Mouse (Mus musculus) midbrain, embryonic 10.5 days (tissue): ENCODE results near the gene Pabpc4. TPM values are rescaled to one million over a fixed set of nuclear protein-coding genes. Genes with fewer than 3 reads are reported as not detected.
"Not testable (repeated sequence)": the region's sequence is repeated elsewhere in the genome, so short reads cannot be mapped to it uniquely, and the experiment has no call there.

Experiments
- DNase-seq: peaks from one replicate; pipeline ENCODE4 v3.0.0-alpha.2; 2017; ENCODE audit warnings: low spot score
- H3K27ac ChIP-seq: fragments of 300-500 bp; sonication (generic); replicated peaks from 2 replicates; pipeline ENCODE4 v1.5.1; 2016; ENCODE audit warnings: mild to moderate bottlenecking
- H3K27me3 ChIP-seq: fragments of 300-500 bp; sonication (generic); 2 replicates; pipeline ENCODE4 v1.6.1; 2016; ENCODE audit warnings: low read depth, mild to moderate bottlenecking; ENCODE audit not compliant: poor library complexity, severe bottlenecking
- H3K36me3 ChIP-seq: fragments of 300-500 bp; sonication (generic); 2 replicates; pipeline ENCODE4 v1.6.1; 2016; ENCODE audit warnings: mild to moderate bottlenecking, moderate library complexity
- H3K4me1 ChIP-seq: fragments of 300-500 bp; sonication (generic); 2 replicates; pipeline ENCODE4 v1.6.1; 2016
- H3K4me3 ChIP-seq: fragments of 300-500 bp; sonication (generic); 2 replicates; pipeline ENCODE4 v1.5.1; 2016; ENCODE audit warnings: mild to moderate bottlenecking, moderate library complexity
- H3K9me3 ChIP-seq: fragments of 300-500 bp; sonication (generic); replicated peaks from 2 replicates; pipeline ENCODE4 v1.6.1; 2016; ENCODE audit warnings: mild to moderate bottlenecking
- WGBS: fragments of 180-500 bp; shearing (Covaris S2); methylation state at CpG from one replicate; pipeline ENCODE4 v1.1.7; 2016; 5-methylcytosine and 5-hydroxymethylcytosine counted together
- polyA plus RNA-seq: library from polyadenylated mRNA; unstranded; fragments of >200 nt; fragmentation: Nextera tagmentation; extraction: Ambion mirVana; gene quantifications from 2 replicates; pipeline ENCODE4 v1.2.1, GENCODE M21; 2016

Pabpc4 gene
- polyA plus RNA-seq, 1 experiment from 2014 or later = 48.3 TPM

DNA sequence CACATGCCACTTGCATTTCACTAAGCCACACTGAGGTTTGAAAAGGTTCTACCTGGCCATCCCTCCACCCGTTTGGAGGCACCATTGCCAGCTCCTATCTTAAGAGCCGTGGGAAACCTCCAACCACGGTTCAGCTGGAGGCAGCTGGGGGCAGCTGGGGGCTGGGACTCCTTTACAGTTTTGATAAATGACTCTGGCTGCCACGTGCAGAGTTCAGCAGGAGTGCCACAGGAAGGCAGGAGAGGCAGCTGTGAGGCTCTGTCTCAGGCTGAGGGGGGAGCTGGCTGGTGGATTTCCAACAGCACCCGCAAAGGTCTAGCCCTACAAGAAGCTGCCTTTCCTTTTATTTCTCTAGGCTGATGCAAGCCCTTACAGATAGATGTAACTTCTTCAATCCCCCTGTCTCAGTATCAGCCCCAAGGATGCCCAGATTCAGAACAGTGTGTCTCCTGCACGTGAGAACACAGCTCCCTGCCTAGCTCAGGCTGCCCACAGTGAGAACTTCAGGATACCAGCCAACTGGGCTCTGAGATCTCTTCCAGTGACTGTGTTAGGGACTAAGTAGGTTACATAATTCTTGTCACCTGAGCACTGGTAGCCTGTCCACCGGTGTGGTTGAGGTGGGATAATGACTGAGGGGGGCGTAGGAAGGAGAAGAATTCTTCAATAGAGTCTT, 1.9 kb upstream of the Pabpc4 start:
- WGBS = 58% methylated on average over 8 of the region's 8 CpGs
- no peak overlapping the region for H3K27ac ChIP-seq
- no peaks in the 10 kb centered on the region for H3K4me1 ChIP-seq
- H3K36me3 ChIP-seq = no peaks in the 10 kb centered on the region
- no peak overlapping the region for H3K4me3 ChIP-seq
- H3K9me3 ChIP-seq = no peaks in the 10 kb centered on the region
- no peak for DNase-seq
- no peaks in the 10 kb centered on the region; the same call in 1 of the 2 replicates for H3K27me3 ChIP-seq

DNA sequence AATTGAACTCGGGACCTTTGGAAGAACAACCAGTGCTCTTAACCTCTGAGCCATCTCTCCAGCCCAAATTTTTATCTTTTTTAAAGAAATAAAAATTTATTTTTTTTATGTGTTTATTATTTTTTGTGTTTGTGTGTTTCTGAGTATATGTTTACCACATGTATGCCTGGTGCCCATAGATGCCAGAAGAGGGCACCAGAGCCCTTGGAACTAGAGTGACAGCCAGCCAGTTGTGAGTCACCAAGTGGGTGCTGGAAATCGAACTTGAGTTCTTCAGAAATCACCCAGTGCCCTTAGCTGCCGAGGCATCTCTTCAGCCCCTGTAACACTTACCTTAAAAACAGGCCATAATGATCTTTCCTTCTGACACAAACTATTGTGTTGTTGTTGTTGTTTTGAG, 8.9 kb downstream of the Pabpc4 start:
- WGBS = 86% methylated on average over 3 of the region's 3 CpGs

DNA sequence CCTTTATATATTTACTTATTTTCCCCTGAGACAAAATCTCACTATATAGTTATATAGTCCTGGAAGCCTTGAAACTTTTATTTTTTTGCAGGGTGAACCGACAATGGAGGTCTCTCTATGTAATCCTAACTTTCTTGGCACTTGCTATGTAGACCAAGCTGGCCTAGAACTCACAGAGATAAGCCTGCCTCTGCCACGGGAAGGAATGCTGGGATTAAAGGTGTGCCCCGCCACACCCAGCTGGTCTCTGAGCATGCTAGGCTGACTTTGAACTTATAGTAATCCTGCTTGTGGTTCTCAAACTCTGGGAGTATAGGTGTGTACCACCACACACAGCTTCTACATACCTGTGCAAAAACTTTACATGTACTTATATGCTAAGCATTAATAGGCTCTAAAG, 18.0 kb downstream of the Pabpc4 start:
- no peaks in the 10 kb centered on the region for H3K27me3 ChIP-seq
- H3K9me3 ChIP-seq = no peaks in the 10 kb centered on the region
- no peak overlapping the region for H3K4me3 ChIP-seq
- H3K36me3 ChIP-seq = peaks cover 12% of the 10 kb centered on the region
- 81% methylated on average over 3 of the region's 3 CpGs for WGBS
- DNase-seq = no peak
- H3K4me1 ChIP-seq = peaks cover 15% of the 10 kb centered on the region
- no peak overlapping the region for H3K27ac ChIP-seq

More for the DNA sequence above, 8.9 kb downstream of the Pabpc4 start:
- H3K27ac ChIP-seq = no peak overlapping the region
- H3K27me3 ChIP-seq = no peaks in the 10 kb centered on the region
- no peaks in the 10 kb centered on the region for H3K4me1 ChIP-seq
- DNase-seq = no peak
- no peaks in the 10 kb centered on the region for H3K9me3 ChIP-seq
- no peak overlapping the region for H3K4me3 ChIP-seq
- no peaks in the 10 kb centered on the region for H3K36me3 ChIP-seq

DNA sequence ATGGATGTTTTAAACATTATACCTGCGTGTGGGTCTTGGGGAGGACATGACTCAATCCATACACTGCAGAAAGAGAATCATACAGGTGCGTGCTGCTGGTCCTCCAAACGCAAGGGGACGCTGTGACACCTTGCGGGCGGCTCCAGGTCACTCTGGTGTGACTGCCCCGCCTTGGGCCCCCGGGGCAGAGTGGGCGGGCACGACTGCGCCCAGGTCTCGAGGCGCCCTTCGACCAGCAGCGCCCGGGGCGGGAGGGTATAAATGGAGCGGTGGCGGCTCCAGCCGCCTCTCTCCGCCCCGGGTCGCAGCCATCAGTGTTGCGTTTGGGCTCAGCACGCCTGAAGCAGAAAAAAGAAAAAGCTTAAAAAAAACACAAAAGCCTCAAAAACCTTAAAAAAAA, 20.3 kb downstream of the Pabpc4 start:
- Histone ChIP-seq H3K9me3 (no peaks in the 10 kb centered on the region), H3K27ac (peak overlapping the region; percentile 83), H3K4me1 (peaks cover 27% of the 10 kb centered on the region), H3K36me3 (peaks cover 36% of the 10 kb centered on the region), H3K27me3 (no peaks in the 10 kb centered on the region), H3K4me3 (peak overlapping the region; percentile 71)
- DNase-seq = peak; percentile 91
- under 1% methylated on average over 25 of the region's 25 CpGs for WGBS

DNA sequence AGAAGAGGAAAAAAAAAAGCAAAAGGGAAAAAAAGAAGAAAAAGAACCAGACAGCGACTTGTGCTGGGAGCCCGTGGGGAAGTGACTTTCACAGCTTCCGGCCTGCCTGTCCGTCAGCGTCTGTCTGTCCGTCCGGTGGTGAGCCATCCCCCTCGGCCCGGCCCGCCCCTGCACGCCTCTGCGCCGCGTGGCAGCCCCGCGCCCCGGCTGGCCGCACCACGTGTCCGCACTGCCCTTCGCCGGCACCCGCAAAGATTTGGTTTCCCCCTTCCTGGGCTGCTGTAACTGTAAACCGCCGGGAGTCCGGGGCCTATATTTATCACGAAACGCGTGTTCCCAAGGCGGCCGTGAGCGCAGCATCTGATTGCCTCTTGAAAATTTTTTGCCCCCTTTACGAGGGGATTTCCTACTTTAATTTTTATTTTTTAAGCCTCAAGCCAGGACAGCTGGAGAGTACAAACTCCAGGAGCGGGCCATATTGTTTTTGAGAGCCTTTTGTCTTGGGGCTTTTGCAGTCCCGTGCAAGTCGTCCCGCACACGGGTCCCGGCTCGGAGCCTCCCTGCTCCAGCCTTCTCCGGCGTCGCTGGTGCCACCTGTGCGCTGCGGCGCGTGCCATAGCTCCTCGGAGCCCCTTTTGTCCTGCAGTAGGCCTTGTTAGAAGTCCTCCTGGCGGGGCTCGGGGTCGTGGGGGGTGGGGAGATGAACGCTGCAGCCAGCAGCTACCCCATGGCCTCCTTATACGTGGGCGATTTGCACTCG, 20.9 kb downstream of the Pabpc4 start:
- Histone ChIP-seq H3K4me3 (peak overlapping the region; percentile 71), H3K27ac (peak overlapping the region; percentile 83), H3K36me3 (peaks cover 42% of the 10 kb centered on the region), H3K4me1 (peaks cover 27% of the 10 kb centered on the region)
- H3K9me3 ChIP-seq, H3K27me3 ChIP-seq, DNase-seq: not testable (repeated sequence)
- WGBS = under 1% methylated on average over 48 of the region's 55 CpGs

DNA sequence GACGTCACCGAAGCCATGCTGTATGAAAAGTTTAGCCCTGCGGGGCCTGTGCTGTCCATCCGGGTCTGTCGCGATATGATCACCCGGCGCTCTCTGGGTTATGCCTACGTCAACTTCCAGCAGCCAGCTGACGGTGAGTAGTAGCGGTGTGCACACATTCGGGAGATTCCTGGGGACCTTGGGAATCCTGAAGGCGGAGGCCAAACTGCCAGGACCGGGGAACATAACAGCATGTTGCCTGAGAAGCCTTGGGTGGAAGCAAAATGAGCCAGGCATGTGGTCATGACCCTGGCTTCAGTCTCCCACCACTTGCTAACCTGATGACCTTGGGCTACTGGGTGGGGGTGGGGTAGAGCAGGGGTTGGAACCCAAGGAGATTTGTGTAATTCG, 21.5 kb downstream of the Pabpc4 start:
- Histone ChIP-seq H3K4me3 (peak overlapping the region; percentile 71), H3K36me3 (peaks cover 48% of the 10 kb centered on the region), H3K27ac (peak overlapping the region; percentile 83), H3K4me1 (peaks cover 27% of the 10 kb centered on the region)
- not testable (repeated sequence) for H3K27me3 ChIP-seq, H3K9me3 ChIP-seq
- peak; percentile 26 for DNase-seq
- 1% methylated on average over 15 of the region's 15 CpGs for WGBS

DNA sequence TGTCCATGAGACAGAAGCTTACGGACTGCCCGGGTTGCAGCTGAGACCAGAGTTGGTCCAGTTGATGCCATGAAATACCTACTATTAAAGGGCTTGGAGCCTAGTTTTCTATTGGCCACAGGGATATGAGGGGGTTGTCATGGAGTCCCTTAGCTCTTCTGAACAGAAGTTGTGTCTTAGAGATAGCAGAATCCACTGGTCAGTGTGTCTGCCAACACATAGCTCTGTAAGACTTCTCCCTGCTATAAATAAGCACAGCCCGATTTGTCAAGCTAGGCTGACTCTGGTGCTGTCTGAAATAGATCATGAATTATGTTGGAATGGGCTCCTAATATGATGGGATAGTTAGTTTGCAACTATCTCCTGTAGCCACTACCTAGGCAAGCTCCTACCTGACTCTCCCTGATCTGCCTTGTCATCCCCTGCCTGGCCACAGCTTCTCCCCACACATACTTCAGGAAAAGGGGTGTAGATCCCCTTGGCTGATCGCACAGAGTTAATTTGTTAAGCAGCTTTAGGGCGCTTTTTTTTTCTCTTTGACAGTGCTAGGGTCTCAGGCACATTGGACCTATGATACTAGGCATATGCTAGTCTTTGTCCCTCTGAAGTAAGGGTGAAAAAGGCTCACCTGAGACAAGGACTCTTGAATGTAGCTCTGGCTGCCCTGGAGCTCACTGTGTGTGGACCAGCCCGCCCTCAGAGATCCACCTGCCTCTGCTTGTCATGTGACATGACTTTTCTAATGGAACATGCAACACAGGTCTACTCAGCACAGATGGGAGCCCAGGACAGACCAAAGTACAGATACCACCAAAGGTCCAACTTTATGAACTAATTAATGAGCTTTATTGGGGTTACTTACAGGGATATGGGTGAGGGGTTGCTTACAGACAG, 22.8 kb downstream of the Pabpc4 start:
- Histone ChIP-seq H3K4me3 (peak overlapping the region; percentile 71), H3K4me1 (peaks cover 27% of the 10 kb centered on the region), H3K27ac (peak overlapping the region; percentile 42), H3K27me3 (no peaks in the 10 kb centered on the region), H3K9me3 (no peaks in the 10 kb centered on the region), H3K36me3 (peaks cover 61% of the 10 kb centered on the region)
- no peak for DNase-seq
- WGBS = 83% methylated on average over 6 of the region's 6 CpGs

DNA sequence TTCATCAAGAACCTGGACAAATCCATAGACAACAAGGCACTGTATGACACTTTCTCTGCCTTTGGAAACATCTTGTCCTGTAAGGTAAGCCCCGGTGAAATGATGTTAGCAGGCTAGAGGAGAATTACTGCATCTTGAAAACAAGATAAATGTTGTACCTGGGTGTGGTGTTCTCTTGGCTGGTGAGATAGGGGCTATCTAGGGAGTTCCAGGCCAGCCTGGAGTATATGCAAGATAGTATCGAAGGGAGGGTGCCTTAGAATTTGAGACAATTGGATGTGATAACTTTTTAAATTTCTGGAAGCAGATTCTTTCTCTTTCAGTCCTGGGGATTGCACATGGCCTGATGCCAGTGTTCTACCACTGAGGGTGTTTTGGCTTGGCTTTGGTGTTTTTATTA, 24.6 kb downstream of the Pabpc4 start:
- H3K27me3 ChIP-seq = no peaks in the 10 kb centered on the region
- H3K4me1 ChIP-seq = peaks cover 27% of the 10 kb centered on the region
- 91% methylated on average over 2 of the region's 2 CpGs for WGBS
- no peak overlapping the region for H3K27ac ChIP-seq
- peaks cover 77% of the 10 kb centered on the region for H3K36me3 ChIP-seq
- DNase-seq = no peak
- H3K4me3 ChIP-seq = no peak overlapping the region
- no peaks in the 10 kb centered on the region for H3K9me3 ChIP-seq

DNA sequence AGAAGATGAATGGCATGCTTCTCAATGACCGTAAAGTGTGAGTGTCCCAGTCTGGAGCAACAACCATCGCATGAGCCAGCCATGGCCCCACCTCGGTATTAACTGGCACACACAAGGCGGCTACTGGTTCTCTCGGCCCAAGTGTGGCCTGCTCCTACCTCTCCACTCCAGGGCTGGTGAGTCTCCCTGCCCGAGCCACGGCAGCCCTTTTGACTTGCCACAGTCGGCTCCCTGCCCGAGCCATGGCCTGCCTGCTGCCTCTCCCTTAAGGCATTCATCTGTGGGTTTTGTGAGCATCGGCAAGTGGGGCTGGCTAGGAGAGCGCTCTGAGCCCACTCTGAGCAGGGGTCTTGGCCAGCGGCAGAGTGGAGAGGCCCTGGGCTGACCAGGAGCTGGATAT, 26.9 kb downstream of the Pabpc4 start:
- Histone ChIP-seq H3K27me3 (no peaks in the 10 kb centered on the region), H3K9me3 (no peaks in the 10 kb centered on the region), H3K27ac (0 out of 2 replicates have a peak overlapping the region, but pooled peaks have one; percentile 28), H3K36me3 (peaks cover 99% of the 10 kb centered on the region), H3K4me3 (no peak overlapping the region), H3K4me1 (peaks cover 22% of the 10 kb centered on the region)
- DNase-seq = no peak
- WGBS = 91% methylated on average over 12 of the region's 12 CpGs

DNA sequence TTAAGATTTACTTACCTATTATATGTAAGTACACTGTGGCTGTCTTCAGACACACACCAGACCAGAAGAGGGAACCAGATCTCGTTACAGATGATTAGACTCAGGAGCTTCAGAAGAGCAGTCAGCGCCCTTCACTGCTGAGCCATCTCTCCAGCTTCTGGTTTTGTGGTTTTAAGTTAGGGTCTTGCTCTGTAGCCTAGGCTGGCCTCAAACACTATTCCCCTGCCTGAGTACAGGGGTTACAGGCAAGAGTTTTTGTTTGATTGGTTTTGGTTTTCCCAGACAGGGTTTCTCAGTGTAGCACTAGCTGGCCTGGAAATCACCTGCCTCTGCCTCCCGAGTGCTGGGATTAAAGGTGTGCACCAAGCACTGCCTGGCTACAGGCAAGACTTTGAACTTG, 30.2 kb downstream of the Pabpc4 start:
- DNase-seq = no peak
- 91% methylated on average over 3 of the region's 3 CpGs for WGBS
- Histone ChIP-seq H3K4me3 (no peak overlapping the region), H3K27me3 (no peaks in the 10 kb centered on the region), H3K4me1 (no peaks in the 10 kb centered on the region), H3K9me3 (no peaks in the 10 kb centered on the region), H3K27ac (no peak overlapping the region), H3K36me3 (peaks cover 99% of the 10 kb centered on the region)

DNA sequence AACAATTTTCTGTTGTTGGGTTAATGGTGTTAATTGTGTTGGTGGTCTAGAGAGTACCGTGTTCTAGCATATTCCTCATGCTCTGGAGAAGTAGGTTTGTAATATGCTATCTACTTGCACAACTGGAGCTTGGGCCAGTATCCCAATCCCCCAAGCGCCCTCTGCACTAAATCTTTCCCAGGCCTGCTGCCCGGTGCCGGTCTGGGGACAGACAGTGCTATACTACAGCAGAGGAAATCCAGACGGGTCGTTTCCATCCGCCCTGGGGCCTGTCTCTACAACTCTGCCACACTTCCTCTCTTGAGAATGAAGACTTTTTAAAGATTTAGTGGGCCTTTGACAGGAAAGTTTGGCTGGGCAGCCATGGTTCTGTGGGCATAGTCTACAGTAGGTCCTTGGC, 30.8 kb downstream of the Pabpc4 start:
- Histone ChIP-seq H3K36me3 (peaks cover 99% of the 10 kb centered on the region), H3K27me3 (no peaks in the 10 kb centered on the region), H3K4me3 (no peak overlapping the region), H3K4me1 (no peaks in the 10 kb centered on the region), H3K27ac (no peak overlapping the region), H3K9me3 (no peaks in the 10 kb centered on the region)
- no peak for DNase-seq
- WGBS = 92% methylated on average over 7 of the region's 7 CpGs

DNA sequence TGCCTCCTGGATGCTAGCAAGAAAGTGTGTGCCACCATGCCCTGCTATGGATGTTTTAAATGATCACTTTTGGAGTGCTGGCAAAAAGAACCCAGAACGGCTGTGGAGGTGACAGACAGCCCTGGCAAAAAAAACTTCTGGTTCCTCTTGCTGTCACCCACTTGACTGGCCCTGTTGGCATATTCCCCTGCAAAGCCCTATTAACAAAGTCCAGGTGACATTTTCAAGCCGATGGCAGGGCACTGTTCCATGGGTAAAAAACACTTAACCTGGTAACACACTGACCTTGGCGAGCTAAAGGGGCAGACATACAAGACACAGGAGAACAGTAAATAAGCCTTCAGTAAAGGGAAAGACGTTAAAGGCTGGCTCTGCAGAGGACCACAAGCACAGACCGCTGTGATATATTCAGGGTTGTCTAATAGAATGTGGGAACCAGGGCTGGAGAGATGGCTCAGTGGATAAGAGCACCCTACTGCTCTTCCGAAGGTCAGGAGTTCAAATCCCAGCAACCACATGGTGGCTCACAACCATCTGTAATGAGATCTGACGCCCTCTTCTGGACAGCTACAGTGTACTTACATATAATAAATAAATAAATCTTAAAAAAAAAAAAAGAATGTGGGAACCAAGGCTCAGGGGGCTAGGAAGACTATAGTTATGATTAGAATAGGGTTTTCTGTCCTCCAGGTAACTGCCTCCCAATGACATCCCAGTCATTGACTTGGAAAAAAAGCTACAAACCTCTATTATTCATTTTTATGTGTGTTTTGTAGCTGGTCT, 31.7 kb downstream of the Pabpc4 start:
- DNase-seq = no peak
- Histone ChIP-seq H3K27me3 (no peaks in the 10 kb centered on the region), H3K9me3 (no peaks in the 10 kb centered on the region), H3K4me1 (no peaks in the 10 kb centered on the region), H3K36me3 (peaks cover 99% of the 10 kb centered on the region), H3K27ac (no peak overlapping the region), H3K4me3 (no peak overlapping the region)
- 86% methylated on average over 7 of the region's 7 CpGs for WGBS
